Mouse (Mus musculus) yolk sac, embryonic 10.5 days (tissue): ENCODE data around the gene Gm3278.
"Not testable (repeated sequence)": the region's sequence is repeated elsewhere in the genome, so short reads cannot be mapped to it uniquely, and the experiment has no call there.

Experiments used
- DNase-seq: peaks from one replicate; pipeline ENCODE4 v3.0.0-alpha.2; 2017; ENCODE audit warnings: low spot score

The Gm3278 gene

GRCm38 (mm10) chr14:4892116-4892515, at the start of gene Gm3278:
Gm3278 (plus strand) TSS chr14:4892416.
- not testable (repeated sequence) for DNase-seq

GRCm38 (mm10) chr14:4855299-4855980, 36.8 kb upstream of the Gm3278 start, which contains the start of gene Gm3264:
Gm3264 (plus strand) TSS chr14:4855576.
- DNase-seq = peak; percentile 1
